Mouse (Mus musculus) ES-Bruce4 (cell line): ENCODE measurements around the gene Gm3594. TPM values are rescaled to one million over a fixed set of nuclear protein-coding genes. Genes with fewer than 3 reads are reported as not detected.
"Not testable (repeated sequence)": the region's sequence is repeated elsewhere in the genome, so short reads cannot be mapped to it uniquely, and the experiment has no call there.

ENCODE experiments used
- H3K27ac ChIP-seq: 2 replicates; pipeline ENCODE4 v1.5.1; 2012; ENCODE audit warnings: low read length, inconsistent platforms; ENCODE audit not compliant: insufficient read depth
- H3K27me3 ChIP-seq: 2 replicates; pipeline ENCODE4 v1.6.1; 2012; ENCODE audit warnings: mild to moderate bottlenecking, low read length, inconsistent platforms; ENCODE audit not compliant: control insufficient read depth, poor library complexity, insufficient read depth, severe bottlenecking
- H3K36me3 ChIP-seq: 2 replicates; pipeline ENCODE4 v1.6.1; 2012; ENCODE audit warnings: inconsistent platforms, mild to moderate bottlenecking, low read length, moderate library complexity; ENCODE audit not compliant: control insufficient read depth, poor library complexity, insufficient read depth, severe bottlenecking
- H3K4me1 ChIP-seq: one replicate; pipeline ENCODE4 v1.8.1; 2011; ENCODE audit warnings: low read length; ENCODE audit not compliant: control insufficient read depth, insufficient read depth
- H3K4me3 ChIP-seq: 2 replicates; pipeline ENCODE4 v1.5.1; 2011; ENCODE audit warnings: low read depth, mild to moderate bottlenecking, low read length
- H3K9ac ChIP-seq: 2 replicates; pipeline ENCODE4 v1.6.1; 2012; ENCODE audit warnings: low read depth, mild to moderate bottlenecking, inconsistent platforms; ENCODE audit not compliant: poor library complexity, severe bottlenecking
- H3K9me3 ChIP-seq: replicated peaks from 2 replicates; pipeline ENCODE4 v1.6.1; 2012; ENCODE audit warnings: mild to moderate bottlenecking, low read length, inconsistent platforms; ENCODE audit not compliant: control insufficient read depth, poor library complexity, insufficient read depth, severe bottlenecking
- polyA plus RNA-seq: library from polyadenylated mRNA; stranded (reverse); fragments of >200 nt; gene quantifications from 2 replicates; pipeline ENCODE4 v1.2.4, GENCODE M21; 2011; ENCODE audit warnings: low read depth; ENCODE audit not compliant: missing spikeins, insufficient read depth, insufficient read length

Gene Gm3594
- not detected in 2 replicates for polyA plus RNA-seq

GRCm38 (mm10) chr14:6444511-6444910 is at the start of gene Gm3594:
TSS of gene Gm3594 (minus strand) at chr14:6444611.
- H3K4me3 ChIP-seq, H3K4me1 ChIP-seq, H3K36me3 ChIP-seq, H3K27me3 ChIP-seq, H3K9ac ChIP-seq, H3K9me3 ChIP-seq, H3K27ac ChIP-seq: not testable (repeated sequence)

- H3K9me3 ChIP-seq, H3K27ac ChIP-seq, H3K9ac ChIP-seq, H3K4me3 ChIP-seq, H3K4me1 ChIP-seq, H3K27me3 ChIP-seq, H3K36me3 ChIP-seq: not testable (repeated sequence)
These were observed 41.9 kb upstream of the Gm3594 start for GRCm38 (mm10) chr14:6486331-6486730.

GRCm38 (mm10) chr14:6485541-6485940 is 41.1 kb upstream of the Gm3594 start:
- not testable (repeated sequence) for H3K36me3 ChIP-seq, H3K9me3 ChIP-seq, H3K27me3 ChIP-seq, H3K4me3 ChIP-seq, H3K4me1 ChIP-seq, H3K9ac ChIP-seq, H3K27ac ChIP-seq

- H3K4me1 ChIP-seq, H3K36me3 ChIP-seq, H3K9me3 ChIP-seq, H3K27ac ChIP-seq, H3K4me3 ChIP-seq, H3K27me3 ChIP-seq, H3K9ac ChIP-seq: not testable (repeated sequence)
These were observed 37.7 kb upstream of the Gm3594 start for GRCm38 (mm10) chr14:6482126-6482525.

- H3K27ac ChIP-seq, H3K4me3 ChIP-seq, H3K27me3 ChIP-seq, H3K9ac ChIP-seq, H3K36me3 ChIP-seq, H3K4me1 ChIP-seq, H3K9me3 ChIP-seq: not testable (repeated sequence)
These were observed 27.4 kb upstream of the Gm3594 start for GRCm38 (mm10) chr14:6471856-6472255.

- not testable (repeated sequence) for H3K4me3 ChIP-seq, H3K9ac ChIP-seq, H3K36me3 ChIP-seq, H3K4me1 ChIP-seq, H3K27ac ChIP-seq, H3K9me3 ChIP-seq, H3K27me3 ChIP-seq
These were observed 3.6 kb downstream of the Gm3594 start for GRCm38 (mm10) chr14:6440774-6441173.

- not testable (repeated sequence) for H3K4me1 ChIP-seq, H3K36me3 ChIP-seq, H3K27ac ChIP-seq, H3K27me3 ChIP-seq, H3K9me3 ChIP-seq, H3K9ac ChIP-seq, H3K4me3 ChIP-seq
These were observed 4.2 kb downstream of the Gm3594 start for GRCm38 (mm10) chr14:6440206-6440605.

GRCm38 (mm10) chr14:6426766-6427165 is 17.6 kb downstream of the Gm3594 start:
- not testable (repeated sequence) for H3K4me3 ChIP-seq, H3K27me3 ChIP-seq, H3K36me3 ChIP-seq, H3K9ac ChIP-seq, H3K27ac ChIP-seq, H3K4me1 ChIP-seq, H3K9me3 ChIP-seq

GRCm38 (mm10) chr14:6426353-6426752 is 18.1 kb downstream of the Gm3594 start:
- not testable (repeated sequence) for H3K4me3 ChIP-seq, H3K27me3 ChIP-seq, H3K9ac ChIP-seq, H3K4me1 ChIP-seq, H3K9me3 ChIP-seq, H3K27ac ChIP-seq, H3K36me3 ChIP-seq

- H3K4me3 ChIP-seq, H3K9me3 ChIP-seq, H3K27me3 ChIP-seq, H3K9ac ChIP-seq, H3K27ac ChIP-seq, H3K4me1 ChIP-seq, H3K36me3 ChIP-seq: not testable (repeated sequence)
These were observed 32.0 kb downstream of the Gm3594 start, which contains the start of gene Gm3591 for GRCm38 (mm10) chr14:6412382-6412781. TSS of gene Gm3591 (minus strand) at chr14:6412482.
